Mouse (Mus musculus): Measurements from ENCODE around the gene Pih1d2. TPM values are rescaled to one million over a fixed set of nuclear protein-coding genes. Genes with fewer than 3 reads are reported as not detected.

The Pih1d2 gene
- 1 to 10 TPM in 11 of 26 experiments, under 1 TPM in 5, not detected in 10; 0.48 to 8.8 (median 1.4) TPM for total RNA-seq (2018; cell fraction: chromatin; rRNA removed)
- under 1 TPM; 0.17 to 0.96 (median 0.49) TPM for total RNA-seq (2018; cell fraction: cytosol; rRNA removed)
- total RNA-seq (2018; cell fraction: nucleus; rRNA removed): 1 to 10 TPM in 14 of 26 experiments, under 1 TPM in 8, not detected in 4; 0.46 to 3.2 (median 1.3) TPM
- 0.34 to 1.1 TPM (median 0.45 TPM) in 3 replicates for polyA plus RNA-seq (2018)

- Histone ChIP-seq H3K36me3 (ENCODE audit: inconsistent target) (peaks cover 19% of the 10 kb centered on the region), H3K27ac (peak within 1 kb of the TSS; percentile 60), H3K79me2 (ENCODE audit: inconsistent target) (peaks cover 41% of the 10 kb centered on the region), H3K4me3 (ENCODE audit: inconsistent target) (peak within 1 kb of the TSS; percentile 76)
- WGBS (ENCODE audit: missing documents): under 1% methylated on average over 66 of the region's 81 CpGs
Measured at GRCm38 (mm10) chr9:50616766-50617603, at the start of gene Pih1d2, which contains the start of gene Nkapd1. Gene Pih1d2 (plus strand): TSS chr9:50617321. Gene Nkapd1 (minus strand): TSS chr9:50617464.

- Histone ChIP-seq H3K27ac (no peak overlapping the region), H3K4me3 (ENCODE audit: inconsistent target) (no peak overlapping the region), H3K79me2 (ENCODE audit: inconsistent target) (no peaks in the 10 kb centered on the region), H3K36me3 (ENCODE audit: inconsistent target) (peaks cover 13% of the 10 kb centered on the region; the same call in 1 of the 2 replicates)
- 11% methylated on average over 4 of the region's 4 CpGs for WGBS (ENCODE audit: missing documents)
Measured at GRCm38 (mm10) chr9:50567372-50567771, 49.7 kb upstream of the Pih1d2 start.

GRCm38 (mm10) chr9:50567881-50568280 lies 49.2 kb upstream of the Pih1d2 start:
- Histone ChIP-seq H3K36me3 (ENCODE audit: inconsistent target) (peaks cover 13% of the 10 kb centered on the region; the same call in 1 of the 2 replicates), H3K4me3 (ENCODE audit: inconsistent target) (no peak overlapping the region), H3K79me2 (ENCODE audit: inconsistent target) (no peaks in the 10 kb centered on the region), H3K27ac (no peak overlapping the region)
- 81% methylated on average over 2 of the region's 2 CpGs for WGBS (ENCODE audit: missing documents)

- Histone ChIP-seq H3K27ac (no peak overlapping the region), H3K79me2 (ENCODE audit: inconsistent target) (no peaks in the 10 kb centered on the region), H3K4me3 (ENCODE audit: inconsistent target) (no peak overlapping the region), H3K36me3 (ENCODE audit: inconsistent target) (peaks cover 29% of the 10 kb centered on the region; the same call in 1 of the 2 replicates)
- 85% methylated on average over 9 of the region's 10 CpGs for WGBS (ENCODE audit: missing documents)
Measured at GRCm38 (mm10) chr9:50569599-50570525, 47.3 kb upstream of the Pih1d2 start.

GRCm38 (mm10) chr9:50580370-50580769 lies 36.8 kb upstream of the Pih1d2 start:
- Histone ChIP-seq H3K27ac (no peak overlapping the region), H3K79me2 (ENCODE audit: inconsistent target) (no peaks in the 10 kb centered on the region), H3K36me3 (ENCODE audit: inconsistent target) (peaks cover 18% of the 10 kb centered on the region), H3K4me3 (ENCODE audit: inconsistent target) (no peak overlapping the region)
- 93% methylated on average over 4 of the region's 4 CpGs for WGBS (ENCODE audit: missing documents)

- no peaks in the 10 kb centered on the region for H3K79me2 ChIP-seq (ENCODE audit: inconsistent target)
- no peak overlapping the region for H3K27ac ChIP-seq
- H3K4me3 ChIP-seq (ENCODE audit: inconsistent target): no peak overlapping the region
- 95% methylated on average over 6 of the region's 6 CpGs for WGBS (ENCODE audit: missing documents)
- H3K36me3 ChIP-seq (ENCODE audit: inconsistent target): peaks cover 15% of the 10 kb centered on the region
Measured at GRCm38 (mm10) chr9:50585145-50585818, 31.8 kb upstream of the Pih1d2 start.

GRCm38 (mm10) chr9:50586955-50587354 lies 30.2 kb upstream of the Pih1d2 start:
- WGBS (ENCODE audit: missing documents): 86% methylated on average over 4 of the region's 4 CpGs

GRCm38 (mm10) chr9:50590856-50591518 lies 26.1 kb upstream of the Pih1d2 start:
- WGBS (ENCODE audit: missing documents): 4% methylated on average over 7 of the region's 10 CpGs
- Histone ChIP-seq H3K4me3 (ENCODE audit: inconsistent target) (peak overlapping the region; percentile 9; the same call in 1 of the 2 replicates), H3K79me2 (ENCODE audit: inconsistent target) (no peaks in the 10 kb centered on the region), H3K27ac (peak overlapping the region; percentile 69), H3K36me3 (ENCODE audit: inconsistent target) (peaks cover 6% of the 10 kb centered on the region)

More at GRCm38 (mm10) chr9:50586955-50587354, 30.2 kb upstream of the Pih1d2 start:
- Histone ChIP-seq H3K36me3 (ENCODE audit: inconsistent target) (peaks cover 4% of the 10 kb centered on the region), H3K4me3 (ENCODE audit: inconsistent target) (no peak overlapping the region), H3K79me2 (ENCODE audit: inconsistent target) (no peaks in the 10 kb centered on the region), H3K27ac (no peak overlapping the region)

GRCm38 (mm10) chr9:50592955-50593354 lies 24.2 kb upstream of the Pih1d2 start:
- Histone ChIP-seq H3K79me2 (ENCODE audit: inconsistent target) (no peaks in the 10 kb centered on the region), H3K4me3 (ENCODE audit: inconsistent target) (no peak overlapping the region), H3K36me3 (ENCODE audit: inconsistent target) (peaks cover 26% of the 10 kb centered on the region), H3K27ac (no peak overlapping the region)
- WGBS (ENCODE audit: missing documents): 50% methylated on average over 6 of the region's 9 CpGs

GRCm38 (mm10) chr9:50593544-50593943 lies 23.6 kb upstream of the Pih1d2 start:
- H3K27ac ChIP-seq: no peak overlapping the region
- 94% methylated on average over 2 of the region's 3 CpGs for WGBS (ENCODE audit: missing documents)
- H3K4me3 ChIP-seq (ENCODE audit: inconsistent target): no peak overlapping the region
- H3K79me2 ChIP-seq (ENCODE audit: inconsistent target): no peaks in the 10 kb centered on the region; the same call in 1 of the 2 replicates
- peaks cover 32% of the 10 kb centered on the region for H3K36me3 ChIP-seq (ENCODE audit: inconsistent target)

- Histone ChIP-seq H3K36me3 (ENCODE audit: inconsistent target) (peaks cover 45% of the 10 kb centered on the region), H3K27ac (no peak overlapping the region), H3K79me2 (ENCODE audit: inconsistent target) (peaks cover 11% of the 10 kb centered on the region), H3K4me3 (ENCODE audit: inconsistent target) (no peak overlapping the region)
- WGBS (ENCODE audit: missing documents): 96% methylated on average over 12 of the region's 12 CpGs
Measured at GRCm38 (mm10) chr9:50594794-50595417, 22.2 kb upstream of the Pih1d2 start.

GRCm38 (mm10) chr9:50596973-50597372 lies 20.1 kb upstream of the Pih1d2 start:
- Histone ChIP-seq H3K79me2 (ENCODE audit: inconsistent target) (peaks cover 32% of the 10 kb centered on the region), H3K4me3 (ENCODE audit: inconsistent target) (no peak overlapping the region), H3K27ac (no peak overlapping the region), H3K36me3 (ENCODE audit: inconsistent target) (peaks cover 54% of the 10 kb centered on the region)
- 98% methylated on average over 8 of the region's 8 CpGs for WGBS (ENCODE audit: missing documents)

- Histone ChIP-seq H3K27ac (no peak overlapping the region), H3K36me3 (ENCODE audit: inconsistent target) (peaks cover 42% of the 10 kb centered on the region), H3K4me3 (ENCODE audit: inconsistent target) (no peak overlapping the region), H3K79me2 (ENCODE audit: inconsistent target) (peaks cover 67% of the 10 kb centered on the region)
- 76% methylated on average over 6 of the region's 6 CpGs for WGBS (ENCODE audit: missing documents)
Measured at GRCm38 (mm10) chr9:50601536-50601935, 15.6 kb upstream of the Pih1d2 start.

Data from macrophage (primary cell).